Mouse (Mus musculus) neural tube, embryonic 12.5 days (tissue): ENCODE results near the gene Parp11. TPM values are rescaled to one million over a fixed set of nuclear protein-coding genes. Genes with fewer than 3 reads are reported as not detected.

Experiments
- ATAC-seq: fragments of 200-750 bp; cut with Nextera tagmentation; 2 replicates; pipeline ENCODE4 v1.8.0; 2017; ENCODE audit warnings: low read depth, mild to moderate bottlenecking, moderate TSS enrichment, moderate library complexity; ENCODE audit not compliant: low FRiP score
- H3K27ac ChIP-seq: fragments of 300-500 bp; sonication (generic); 2 replicates; pipeline ENCODE4 v1.5.1; 2016
- H3K27me3 ChIP-seq: fragments of 300-500 bp; sonication (generic); replicated peaks from 2 replicates; pipeline ENCODE4 v1.6.1; 2016; ENCODE audit warnings: mild to moderate bottlenecking
- H3K36me3 ChIP-seq: fragments of 300-500 bp; sonication (generic); 2 replicates; pipeline ENCODE4 v1.6.1; 2016; ENCODE audit warnings: mild to moderate bottlenecking
- H3K4me1 ChIP-seq: fragments of 300-500 bp; sonication (generic); 2 replicates; pipeline ENCODE4 v1.6.1; 2016
- H3K4me2 ChIP-seq: fragments of 300-500 bp; sonication (generic); replicated peaks from 2 replicates; pipeline ENCODE4 v1.6.1; 2016; ENCODE audit warnings: mild to moderate bottlenecking
- H3K4me3 ChIP-seq: fragments of 300-500 bp; sonication (generic); 2 replicates; pipeline ENCODE4 v1.5.1; 2016
- H3K9ac ChIP-seq: fragments of 300-500 bp; sonication (generic); 2 replicates; pipeline ENCODE4 v1.6.1; 2016; ENCODE audit warnings: mild to moderate bottlenecking
- H3K9me3 ChIP-seq: fragments of 300-500 bp; sonication (generic); 2 replicates; pipeline ENCODE4 v1.6.1; 2016; ENCODE audit warnings: mild to moderate bottlenecking
- WGBS: fragments of 180-500 bp; shearing (Covaris S2); methylation state at CpG from one replicate; pipeline ENCODE4 v1.1.7; 2016; 5-methylcytosine and 5-hydroxymethylcytosine counted together
- polyA plus RNA-seq: library from polyadenylated mRNA; unstranded; fragments of >200 nt; fragmentation: Nextera tagmentation; extraction: Ambion mirVana; gene quantifications from 2 replicates; pipeline ENCODE4 v1.2.1, GENCODE M21; 2016

Gene Parp11
- polyA plus RNA-seq, 1 experiment from 2014 or later, result 60.5 TPM

GRCm38 (mm10) chr6:127433886-127434647 is 12.6 kb upstream of the Parp11 start:
- 85% methylated on average over 9 of the region's 9 CpGs for WGBS
- no peaks in the 10 kb centered on the region for H3K27me3 ChIP-seq
- no peak overlapping the region for H3K9ac ChIP-seq
- H3K4me1 ChIP-seq, result no peaks in the 10 kb centered on the region
- H3K9me3 ChIP-seq, result no peaks in the 10 kb centered on the region
- ATAC-seq, result no peak
- no peak overlapping the region for H3K4me2 ChIP-seq
- no peak overlapping the region for H3K27ac ChIP-seq
- H3K36me3 ChIP-seq, result no peaks in the 10 kb centered on the region
- no peak overlapping the region for H3K4me3 ChIP-seq

GRCm38 (mm10) chr6:127434648-127434984 is 12.0 kb upstream of the Parp11 start:
- Histone ChIP-seq H3K27ac (no peak overlapping the region), H3K9me3 (no peaks in the 10 kb centered on the region), H3K36me3 (no peaks in the 10 kb centered on the region), H3K27me3 (no peaks in the 10 kb centered on the region), H3K4me1 (no peaks in the 10 kb centered on the region), H3K9ac (no peak overlapping the region), H3K4me3 (no peak overlapping the region), H3K4me2 (no peak overlapping the region)
- ATAC-seq, result no peak
- 86% methylated on average over 4 of the region's 4 CpGs for WGBS

DNA sequence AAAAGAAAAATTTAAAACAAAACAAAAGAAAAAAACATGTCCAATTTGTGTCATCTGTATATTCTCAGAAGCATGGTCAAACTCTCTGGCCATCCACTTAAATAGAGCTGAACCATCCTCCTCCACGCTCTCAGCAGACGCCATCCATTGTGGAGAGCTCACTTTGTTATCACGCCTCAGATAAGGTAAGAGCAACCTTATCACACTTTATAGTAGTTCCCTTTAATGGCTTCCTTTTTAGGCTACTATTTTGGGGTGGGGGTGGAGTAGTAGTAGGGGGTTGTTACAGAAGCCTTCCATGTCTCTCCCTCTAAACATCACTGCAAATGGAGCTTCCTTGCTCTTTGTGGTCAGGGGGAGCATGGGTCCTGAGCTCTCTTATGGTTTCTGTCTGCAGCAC is 7.6 kb upstream of the Parp11 start:
- H3K9me3 ChIP-seq, result no peaks in the 10 kb centered on the region
- no peaks in the 10 kb centered on the region for H3K36me3 ChIP-seq
- ATAC-seq, result no peak
- WGBS, result 90% methylated on average over 3 of the region's 3 CpGs
- H3K4me1 ChIP-seq, result peaks cover 6% of the 10 kb centered on the region
- H3K9ac ChIP-seq, result no peak overlapping the region
- no peak overlapping the region for H3K27ac ChIP-seq
- no peaks in the 10 kb centered on the region for H3K27me3 ChIP-seq
- H3K4me2 ChIP-seq, result no peak overlapping the region
- no peak overlapping the region for H3K4me3 ChIP-seq

- H3K4me3 ChIP-seq, result no peak overlapping the region
- no peak overlapping the region for H3K4me2 ChIP-seq
- no peaks in the 10 kb centered on the region for H3K36me3 ChIP-seq
- WGBS, result 84% methylated on average over 5 of the region's 5 CpGs
- peaks cover 6% of the 10 kb centered on the region for H3K4me1 ChIP-seq
- no peaks in the 10 kb centered on the region for H3K9me3 ChIP-seq
- no peak overlapping the region for H3K9ac ChIP-seq
- H3K27ac ChIP-seq, result no peak overlapping the region
- no peaks in the 10 kb centered on the region for H3K27me3 ChIP-seq
- no peak for ATAC-seq
These were observed 7.0 kb upstream of the Parp11 start for GRCm38 (mm10) chr6:127439540-127440195.

DNA sequence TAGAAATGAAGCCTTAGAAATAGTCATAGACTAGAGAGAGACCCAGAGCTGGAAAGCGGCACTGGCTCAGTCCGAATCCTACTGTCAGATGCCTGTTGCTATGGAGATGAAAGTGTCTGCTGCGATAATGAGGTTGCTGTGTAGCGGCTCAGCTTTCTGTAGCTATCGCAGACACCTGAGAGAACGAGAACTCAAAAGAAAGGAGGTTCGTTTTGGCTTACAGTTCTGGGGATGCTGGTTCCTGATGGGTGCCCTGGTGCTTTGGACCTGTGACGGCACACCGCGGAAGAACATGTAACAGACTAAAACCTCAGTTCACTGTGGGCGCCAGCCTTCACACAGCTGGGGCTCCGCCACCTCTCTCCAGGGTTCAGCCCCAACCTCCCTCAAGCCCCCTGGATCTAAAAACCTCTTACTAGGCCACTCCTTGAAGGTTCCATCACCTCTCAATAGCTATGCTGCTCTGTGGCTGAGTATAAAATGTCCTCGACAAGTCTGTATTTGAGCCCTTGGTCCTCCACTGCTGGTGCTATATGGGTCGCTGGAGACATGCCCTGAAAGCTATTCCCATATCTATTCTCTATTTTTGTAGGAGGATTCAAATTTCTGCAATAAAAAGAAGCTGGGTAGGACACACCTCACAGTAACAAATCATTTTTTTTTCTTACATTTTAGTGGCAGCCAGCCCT is 6.1 kb upstream of the Parp11 start:
- Histone ChIP-seq H3K9ac (no peak overlapping the region), H3K9me3 (no peaks in the 10 kb centered on the region), H3K27me3 (no peaks in the 10 kb centered on the region), H3K36me3 (no peaks in the 10 kb centered on the region), H3K4me3 (no peak overlapping the region), H3K4me1 (peaks cover 6% of the 10 kb centered on the region), H3K27ac (no peak overlapping the region), H3K4me2 (peak overlapping the region; percentile 26)
- ATAC-seq, result peak; percentile 65; the same call in 1 of the 2 replicates
- 40% methylated on average over 14 of the region's 14 CpGs for WGBS

- ATAC-seq, result no peak
These were observed 4.1 kb upstream of the Parp11 start for GRCm38 (mm10) chr6:127442584-127442983.

GRCm38 (mm10) chr6:127443910-127444309 is 2.7 kb upstream of the Parp11 start:
- no peaks in the 10 kb centered on the region for H3K9me3 ChIP-seq

More at GRCm38 (mm10) chr6:127442584-127442983, 4.1 kb upstream of the Parp11 start:
- Histone ChIP-seq H3K36me3 (no peaks in the 10 kb centered on the region), H3K27me3 (no peaks in the 10 kb centered on the region; the same call in 1 of the 2 replicates), H3K4me3 (no peak overlapping the region), H3K9me3 (no peaks in the 10 kb centered on the region), H3K4me1 (peaks cover 6% of the 10 kb centered on the region), H3K4me2 (no peak overlapping the region), H3K27ac (no peak overlapping the region), H3K9ac (no peak overlapping the region)
- WGBS, result 56% methylated on average over 4 of the region's 4 CpGs

DNA sequence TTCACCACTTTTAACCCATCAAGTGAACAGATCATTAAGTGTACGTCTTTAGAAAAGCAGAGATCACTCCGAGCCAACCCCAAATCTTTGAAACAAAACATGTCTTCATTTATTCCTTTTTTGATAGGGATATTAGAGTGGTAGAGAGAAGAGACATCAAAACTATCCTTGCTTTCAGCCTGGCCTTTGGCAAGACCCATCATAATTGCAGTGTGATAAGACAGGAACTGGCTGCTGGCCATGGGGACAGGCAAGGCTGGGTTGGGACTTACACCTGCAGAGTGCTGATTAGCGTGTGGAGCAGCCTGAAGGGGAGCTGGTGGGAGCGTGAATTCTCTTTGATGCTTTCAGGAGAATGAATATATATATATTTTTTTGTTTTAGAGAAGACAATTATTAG is 2.2 kb upstream of the Parp11 start:
- H3K36me3 ChIP-seq, result no peaks in the 10 kb centered on the region
- H3K4me1 ChIP-seq, result peaks cover 6% of the 10 kb centered on the region
- H3K27me3 ChIP-seq, result no peaks in the 10 kb centered on the region; the same call in 1 of the 2 replicates
- no peak for ATAC-seq
- no peaks in the 10 kb centered on the region for H3K9me3 ChIP-seq
- H3K9ac ChIP-seq, result no peak overlapping the region
- no peak overlapping the region for H3K4me2 ChIP-seq
- H3K4me3 ChIP-seq, result no peak overlapping the region
- H3K27ac ChIP-seq, result no peak overlapping the region
- WGBS, result 50% methylated on average over 4 of the region's 4 CpGs

More at GRCm38 (mm10) chr6:127443910-127444309, 2.7 kb upstream of the Parp11 start:
- no peak overlapping the region for H3K4me2 ChIP-seq
- H3K9ac ChIP-seq, result no peak overlapping the region
- H3K4me1 ChIP-seq, result peaks cover 6% of the 10 kb centered on the region
- WGBS, result 11% methylated on average over 2 of the region's 2 CpGs
- ATAC-seq, result no peak
- no peak overlapping the region for H3K27ac ChIP-seq
- H3K36me3 ChIP-seq, result no peaks in the 10 kb centered on the region
- H3K4me3 ChIP-seq, result no peak overlapping the region
- H3K27me3 ChIP-seq, result no peaks in the 10 kb centered on the region; the same call in 1 of the 2 replicates

DNA sequence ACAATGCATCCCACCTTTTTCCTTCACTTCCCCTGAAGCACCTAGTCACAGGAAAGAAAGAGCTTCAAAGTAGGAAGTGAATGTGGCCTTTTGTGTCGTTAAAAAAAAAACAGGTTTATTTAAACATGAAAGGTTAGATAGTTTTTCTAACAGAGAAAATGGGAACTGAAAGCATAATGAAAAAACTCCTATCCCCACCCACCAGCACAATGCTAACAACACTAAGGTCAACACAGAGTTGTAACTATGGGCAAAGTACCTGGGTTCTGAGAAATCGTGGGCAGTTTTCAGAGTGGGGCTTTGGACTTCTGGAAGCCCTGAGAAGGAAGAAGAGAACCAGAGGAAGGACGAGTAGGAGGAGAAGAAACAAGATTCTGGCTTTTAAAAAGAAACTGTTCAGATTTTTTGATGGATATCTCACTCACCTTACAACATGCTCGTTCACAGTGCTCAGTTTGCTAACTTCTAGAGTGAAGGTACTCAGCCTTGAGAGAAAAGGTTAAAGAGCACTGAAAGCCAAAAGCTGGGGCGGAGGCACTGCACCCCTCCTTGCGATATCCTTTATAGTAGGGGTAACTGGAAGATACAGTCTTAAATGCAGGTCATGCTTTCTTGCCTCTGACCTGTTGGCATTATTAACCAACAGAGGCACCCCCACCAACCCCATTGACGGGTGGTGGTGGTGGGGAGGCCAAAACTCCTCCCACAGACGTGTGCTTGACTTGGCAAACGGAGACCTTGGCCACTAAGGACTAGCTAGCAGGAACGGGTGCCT is 1.2 kb downstream of the Parp11 start:
- WGBS, result 76% methylated on average over 10 of the region's 10 CpGs
- ATAC-seq, result no peak
- no peak overlapping the region for H3K4me2 ChIP-seq
- no peaks in the 10 kb centered on the region; the same call in 1 of the 2 replicates for H3K27me3 ChIP-seq
- no peaks in the 10 kb centered on the region for H3K36me3 ChIP-seq
- no peak overlapping the region for H3K4me3 ChIP-seq
- no peaks in the 10 kb centered on the region for H3K9me3 ChIP-seq
- H3K4me1 ChIP-seq, result peaks cover 6% of the 10 kb centered on the region
- no peak overlapping the region for H3K27ac ChIP-seq
- H3K9ac ChIP-seq, result no peak overlapping the region

DNA sequence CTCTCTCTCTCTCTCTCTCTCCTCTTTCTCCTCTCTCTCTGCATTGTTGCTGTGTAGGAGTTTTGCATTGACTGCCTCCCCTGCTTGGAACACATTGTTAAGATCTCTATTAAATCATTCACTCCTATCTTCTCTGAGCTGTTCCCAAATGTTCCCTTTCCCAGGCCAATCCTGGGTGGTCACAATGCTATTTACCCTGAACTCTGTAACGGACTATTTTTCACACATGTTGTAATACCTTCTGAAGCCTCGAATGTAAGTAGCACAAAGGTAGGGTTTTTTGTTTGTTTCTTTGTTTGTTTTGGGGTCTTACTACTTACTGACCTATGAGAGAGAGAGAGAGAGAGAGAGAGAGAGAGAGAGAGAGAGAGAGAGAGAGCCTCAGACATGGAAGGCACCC is 2.2 kb downstream of the Parp11 start:
- no peak overlapping the region for H3K9ac ChIP-seq
- no peaks in the 10 kb centered on the region; the same call in 1 of the 2 replicates for H3K27me3 ChIP-seq
- H3K27ac ChIP-seq, result no peak overlapping the region
- H3K36me3 ChIP-seq, result no peaks in the 10 kb centered on the region
- no peak overlapping the region for H3K4me3 ChIP-seq
- no peaks in the 10 kb centered on the region for H3K9me3 ChIP-seq
- peaks cover 6% of the 10 kb centered on the region for H3K4me1 ChIP-seq
- H3K4me2 ChIP-seq, result no peak overlapping the region
- 49% methylated on average over 2 of the region's 2 CpGs for WGBS
- ATAC-seq, result no peak

DNA sequence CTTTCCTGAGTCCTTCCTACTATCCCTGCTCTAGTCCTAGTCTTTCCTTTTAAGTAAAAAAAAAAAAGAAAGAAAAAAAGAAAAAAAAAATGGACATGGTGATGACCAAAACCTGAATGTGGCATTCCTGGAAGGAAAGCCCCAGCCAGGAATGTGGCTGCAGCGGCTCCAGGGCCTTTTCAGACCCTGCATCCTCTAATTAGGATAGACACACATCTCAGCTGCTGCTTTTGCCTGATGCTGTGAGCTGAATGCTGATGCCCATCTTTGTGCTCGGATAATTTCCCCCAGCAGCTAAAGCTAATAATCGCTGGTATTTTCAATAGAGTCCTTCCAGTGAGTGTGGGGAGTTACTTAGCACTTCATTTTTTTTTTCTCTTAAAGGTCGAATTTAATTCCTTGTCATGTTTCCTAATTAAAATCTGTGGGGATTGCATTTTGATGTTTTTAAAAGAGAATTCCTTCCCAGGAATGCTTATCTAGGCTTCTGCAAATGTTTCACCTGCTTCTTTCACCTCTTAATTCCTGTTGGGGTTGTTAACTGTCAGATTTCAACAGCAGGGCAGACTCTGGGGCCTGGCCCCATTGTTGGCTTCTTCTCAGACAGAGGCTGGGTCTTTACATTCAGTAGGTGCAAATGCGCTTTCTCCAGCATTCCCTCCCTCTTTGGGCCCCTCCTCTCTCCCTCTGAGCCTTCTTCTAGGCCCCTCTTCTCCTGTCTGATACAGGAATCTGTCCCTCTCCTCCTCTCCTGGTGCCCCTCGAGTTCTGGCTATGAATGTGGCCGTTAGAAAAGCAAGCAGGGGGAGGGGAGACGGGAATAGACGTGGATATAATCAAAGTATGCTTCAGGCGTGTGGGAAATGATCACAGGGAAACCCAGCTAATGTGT is 3.1 kb downstream of the Parp11 start:
- H3K4me3 ChIP-seq, result no peak overlapping the region
- H3K27me3 ChIP-seq, result no peaks in the 10 kb centered on the region; the same call in 1 of the 2 replicates
- ATAC-seq, result no peak
- H3K9me3 ChIP-seq, result no peaks in the 10 kb centered on the region
- no peaks in the 10 kb centered on the region for H3K36me3 ChIP-seq
- H3K4me2 ChIP-seq, result 0 out of 2 replicates have a peak overlapping the region, but pooled peaks have one; percentile 14
- H3K9ac ChIP-seq, result no peak overlapping the region
- WGBS, result 26% methylated on average over 10 of the region's 10 CpGs
- peaks cover 11% of the 10 kb centered on the region for H3K4me1 ChIP-seq
- H3K27ac ChIP-seq, result peak overlapping the region; percentile 60
